Mouse (Mus musculus): ENCODE measurements around the gene 1700018B08Rik. TPM values are rescaled to one million over a fixed set of nuclear protein-coding genes. Genes with fewer than 3 reads are reported as not detected.

Gene 1700018B08Rik
- not detected in 2 replicates for polyA plus RNA-seq (2015; fragmentation: Nextera tagmentation; extraction: Ambion mirVana)

GRCm38 (mm10) chr8:121544276-121544785 lies at the start of gene 1700018B08Rik:
TSS of gene 1700018B08Rik (minus strand) at chr8:121544320.
- WGBS: 82% methylated on average over 12 of the region's 12 CpGs
- Histone ChIP-seq H3K4me2 (no peak within 1 kb of the TSS), H3K9ac (no peak within 1 kb of the TSS), H3K4me1 (peaks cover 3% of the 10 kb centered on the region), H3K9me3 (no peaks in the 10 kb centered on the region), H3K4me3 (no peak within 1 kb of the TSS), H3K27me3 (peaks cover 14% of the 10 kb centered on the region), H3K36me3 (peaks cover 7% of the 10 kb centered on the region), H3K27ac (no peak within 1 kb of the TSS)
- no peak for ATAC-seq (ENCODE audit: insufficient number of reproducible peaks, low FRiP score, low TSS enrichment, low read depth)

- H3K36me3 ChIP-seq: peaks cover 45% of the 10 kb centered on the region
- ATAC-seq (ENCODE audit: insufficient number of reproducible peaks, low FRiP score, low TSS enrichment, low read depth): no peak
- 89% methylated on average over 5 of the region's 5 CpGs for WGBS
- no peak overlapping the region for H3K9ac ChIP-seq
- H3K27me3 ChIP-seq: no peaks in the 10 kb centered on the region
- no peak overlapping the region for H3K4me3 ChIP-seq
- no peak overlapping the region for H3K27ac ChIP-seq
- no peak overlapping the region for H3K4me2 ChIP-seq
- no peaks in the 10 kb centered on the region for H3K9me3 ChIP-seq
- H3K4me1 ChIP-seq: peaks cover 24% of the 10 kb centered on the region
Observed at GRCm38 (mm10) chr8:121593293-121593692, 49.2 kb upstream of the 1700018B08Rik start.

GRCm38 (mm10) chr8:121591178-121592066 lies 47.3 kb upstream of the 1700018B08Rik start:
- H3K27me3 ChIP-seq: no peaks in the 10 kb centered on the region
- 14% methylated on average over 20 of the region's 20 CpGs for WGBS
- peak overlapping the region; percentile 83 for H3K9ac ChIP-seq
- peaks cover 29% of the 10 kb centered on the region for H3K36me3 ChIP-seq
- H3K27ac ChIP-seq: peak overlapping the region; percentile 80
- peaks cover 24% of the 10 kb centered on the region for H3K4me1 ChIP-seq
- no peak for ATAC-seq (ENCODE audit: insufficient number of reproducible peaks, low FRiP score, low TSS enrichment, low read depth)
- peak overlapping the region; percentile 90 for H3K4me3 ChIP-seq
- peak overlapping the region; percentile 86 for H3K4me2 ChIP-seq
- no peaks in the 10 kb centered on the region for H3K9me3 ChIP-seq

GRCm38 (mm10) chr8:121590203-121591177 lies 46.4 kb upstream of the 1700018B08Rik start, which contains the start of gene Map1lc3b:
TSS of gene Map1lc3b (plus strand) at chr8:121590361.
- ATAC-seq (ENCODE audit: insufficient number of reproducible peaks, low FRiP score, low TSS enrichment, low read depth): peak; percentile 83
- H3K4me2 ChIP-seq: peak within 1 kb of the TSS; percentile 86
- H3K4me3 ChIP-seq: peak within 1 kb of the TSS; percentile 90
- H3K27ac ChIP-seq: peak within 1 kb of the TSS; percentile 80
- H3K9ac ChIP-seq: peak within 1 kb of the TSS; percentile 83
- peaks cover 26% of the 10 kb centered on the region for H3K4me1 ChIP-seq
- H3K36me3 ChIP-seq: peaks cover 21% of the 10 kb centered on the region
- WGBS: under 1% methylated on average over 91 of the region's 94 CpGs
- H3K27me3 ChIP-seq: no peaks in the 10 kb centered on the region
- no peaks in the 10 kb centered on the region for H3K9me3 ChIP-seq

GRCm38 (mm10) chr8:121589205-121589726 lies 45.1 kb upstream of the 1700018B08Rik start:
- Histone ChIP-seq H3K9ac (no peak overlapping the region), H3K36me3 (peaks cover 10% of the 10 kb centered on the region), H3K4me1 (peaks cover 29% of the 10 kb centered on the region), H3K4me3 (no peak overlapping the region), H3K4me2 (no peak overlapping the region; the same call in 1 of the 2 replicates), H3K9me3 (no peaks in the 10 kb centered on the region), H3K27me3 (no peaks in the 10 kb centered on the region), H3K27ac (no peak overlapping the region)
- 42% methylated on average over 2 of the region's 2 CpGs for WGBS
- ATAC-seq (ENCODE audit: insufficient number of reproducible peaks, low FRiP score, low TSS enrichment, low read depth): no peak

GRCm38 (mm10) chr8:121588750-121589149 lies 44.6 kb upstream of the 1700018B08Rik start:
- no peak overlapping the region for H3K27ac ChIP-seq
- peaks cover 5% of the 10 kb centered on the region; the same call in 1 of the 2 replicates for H3K36me3 ChIP-seq
- no peaks in the 10 kb centered on the region for H3K27me3 ChIP-seq
- WGBS: 90% methylated on average over 4 of the region's 4 CpGs
- no peak overlapping the region for H3K9ac ChIP-seq
- H3K9me3 ChIP-seq: no peaks in the 10 kb centered on the region
- peaks cover 29% of the 10 kb centered on the region for H3K4me1 ChIP-seq
- no peak overlapping the region for H3K4me2 ChIP-seq
- ATAC-seq (ENCODE audit: insufficient number of reproducible peaks, low FRiP score, low TSS enrichment, low read depth): no peak
- H3K4me3 ChIP-seq: no peak overlapping the region

- H3K9me3 ChIP-seq: no peaks in the 10 kb centered on the region
- ATAC-seq (ENCODE audit: insufficient number of reproducible peaks, low FRiP score, low TSS enrichment, low read depth): peak; percentile 95
- peak overlapping the region; percentile 55; the same call in 1 of the 2 replicates for H3K27ac ChIP-seq
- H3K27me3 ChIP-seq: no peaks in the 10 kb centered on the region
- H3K4me3 ChIP-seq: peak overlapping the region; percentile 72
- no peaks in the 10 kb centered on the region for H3K36me3 ChIP-seq
- H3K9ac ChIP-seq: peak overlapping the region; percentile 51; the same call in 1 of the 2 replicates
- 1% methylated on average over 47 of the region's 47 CpGs for WGBS
- peak overlapping the region; percentile 69 for H3K4me2 ChIP-seq
- peaks cover 10% of the 10 kb centered on the region; the same call in 1 of the 2 replicates for H3K4me1 ChIP-seq
Observed at GRCm38 (mm10) chr8:121585159-121585825, 41.2 kb upstream of the 1700018B08Rik start.

GRCm38 (mm10) chr8:121584730-121585129 lies 40.6 kb upstream of the 1700018B08Rik start:
- Histone ChIP-seq H3K4me3 (peak overlapping the region; percentile 72), H3K4me2 (peak overlapping the region; percentile 69), H3K4me1 (peaks cover 7% of the 10 kb centered on the region; the same call in 1 of the 2 replicates), H3K9me3 (no peaks in the 10 kb centered on the region), H3K9ac (no peak overlapping the region), H3K36me3 (no peaks in the 10 kb centered on the region), H3K27me3 (no peaks in the 10 kb centered on the region), H3K27ac (no peak overlapping the region)
- 46% methylated on average over 13 of the region's 13 CpGs for WGBS
- ATAC-seq (ENCODE audit: insufficient number of reproducible peaks, low FRiP score, low TSS enrichment, low read depth): no peak

- Histone ChIP-seq H3K36me3 (no peaks in the 10 kb centered on the region), H3K27ac (no peak overlapping the region), H3K4me1 (peaks cover 11% of the 10 kb centered on the region; the same call in 1 of the 2 replicates), H3K9ac (no peak overlapping the region), H3K27me3 (no peaks in the 10 kb centered on the region), H3K4me2 (no peak overlapping the region), H3K4me3 (no peak overlapping the region), H3K9me3 (no peaks in the 10 kb centered on the region)
- whole genome bisulfite sequencing: 40% methylated on average over 8 of the region's 8 CpGs
- no peak for ATAC-seq (ENCODE audit: insufficient number of reproducible peaks, low FRiP score, low TSS enrichment, low read depth)
Observed at GRCm38 (mm10) chr8:121583653-121584052, 39.5 kb upstream of the 1700018B08Rik start.

GRCm38 (mm10) chr8:121580465-121580864 lies 36.3 kb upstream of the 1700018B08Rik start:
- no peak overlapping the region for H3K9ac ChIP-seq
- no peak for ATAC-seq (ENCODE audit: insufficient number of reproducible peaks, low FRiP score, low TSS enrichment, low read depth)
- H3K4me3 ChIP-seq: no peak overlapping the region
- 19% methylated on average over 9 of the region's 9 CpGs for WGBS
- H3K27ac ChIP-seq: no peak overlapping the region
- no peaks in the 10 kb centered on the region for H3K27me3 ChIP-seq
- H3K4me2 ChIP-seq: no peak overlapping the region
- H3K36me3 ChIP-seq: no peaks in the 10 kb centered on the region
- H3K9me3 ChIP-seq: no peaks in the 10 kb centered on the region
- H3K4me1 ChIP-seq: peaks cover 32% of the 10 kb centered on the region
